Mouse (Mus musculus) kidney, adult 2 months (tissue): ENCODE results near the gene Sparcl1.

Experiments
- CTCF ChIP-seq: fragments of 200-500 bp; conservative IDR thresholded peaks from 2 replicates; pipeline ENCODE4 v1.5.1; 2011; ENCODE audit warnings: low read depth, mild to moderate bottlenecking, control low read depth, low read length, moderate library complexity, mixed read lengths; ENCODE audit not compliant: insufficient read depth, insufficient read length
- POLR2A ChIP-seq: fragments of 200-500 bp; IDR thresholded peaks from one replicate; pipeline ENCODE4 v1.6.1; 2011; ENCODE audit warnings: low read depth, low read length, control low read depth

GRCm38 (mm10) chr5:104160581-104160980, 47.0 kb upstream of the Sparcl1 start:
- TF ChIP-seq POLR2A (no peak), CTCF (no peak)
